Mouse (Mus musculus) CD4-positive, CD25-positive, alpha-beta regulatory T cell, adult 4 months (primary cell): ENCODE measurements around the gene Yipf2. TPM values are rescaled to one million over a fixed set of nuclear protein-coding genes. Genes with fewer than 3 reads are reported as not detected.
"Not testable (repeated sequence)": the region's sequence is repeated elsewhere in the genome, so short reads cannot be mapped to it uniquely, and the experiment has no call there.

Experiments used
- ATAC-seq: one replicate; pipeline ENCODE4 v1.8.0; 2017
- polyA plus RNA-seq, 2 experiments: library from polyadenylated mRNA; unstranded; fragments of 100-300 nt; shearing (Covaris generic); gene quantifications; one replicate each; pipeline ENCODE4 v1.2.1; 2017

Gene Yipf2
- polyA plus RNA-seq, 2 experiments from 2014 or later: 19.6 to 30.7 TPM

DNA sequence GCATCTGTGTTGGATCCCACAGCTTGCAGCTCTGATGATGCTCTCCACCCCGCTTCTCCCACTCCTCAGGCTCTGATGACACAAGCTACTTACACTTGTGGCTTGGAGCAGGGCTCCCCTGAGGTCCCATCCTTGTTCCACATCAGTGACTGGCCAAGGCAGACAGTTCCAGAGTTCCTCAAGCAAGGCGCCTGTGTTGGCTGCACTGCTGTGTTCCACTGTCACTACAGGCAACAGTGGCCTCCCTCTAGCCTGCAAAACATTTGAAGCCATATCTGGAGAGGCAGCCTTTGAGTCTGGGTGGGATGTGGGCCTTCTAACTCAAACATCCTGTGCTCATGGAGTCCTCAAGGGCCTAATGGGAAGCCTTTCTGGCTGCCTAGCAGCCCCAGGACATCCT, 35.6 kb downstream of the Yipf2 start:
- no peak for ATAC-seq

- ATAC-seq: no peak
These were observed 37.4 kb downstream of the Yipf2 start for GRCm38 (mm10) chr9:21555198-21555742.

DNA sequence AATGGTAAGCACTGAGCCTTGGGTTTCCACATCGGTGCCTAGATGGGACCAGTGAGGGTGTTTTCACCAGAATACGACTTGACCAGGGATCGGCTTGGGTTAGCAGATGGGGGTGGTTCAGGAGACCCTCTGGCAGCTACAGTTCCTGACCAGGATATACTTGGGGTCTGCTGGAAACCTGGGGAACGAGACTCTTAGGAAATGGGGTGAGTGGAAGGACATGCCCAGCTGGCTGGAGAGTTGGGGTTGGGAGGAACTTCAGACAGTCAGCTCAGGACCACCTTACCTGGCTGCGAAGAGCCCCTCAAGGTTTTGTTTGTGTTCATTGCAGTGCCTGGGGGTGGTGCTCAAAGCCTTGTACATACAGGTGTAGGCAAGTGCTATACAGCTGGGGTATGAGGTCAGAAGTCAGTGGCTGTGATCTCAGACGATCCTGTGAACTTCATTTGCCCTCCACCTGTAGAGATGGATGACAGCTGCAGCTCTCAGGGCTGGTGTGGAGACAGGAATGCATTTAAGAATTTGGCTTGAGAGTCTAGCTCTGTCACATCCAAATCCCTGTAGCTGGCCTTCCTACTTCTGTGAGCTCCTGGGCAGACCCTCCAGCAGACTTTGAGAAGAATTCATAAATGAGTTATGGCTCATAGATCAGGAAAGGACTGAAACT, 38.9 kb downstream of the Yipf2 start:
- no peak for ATAC-seq

DNA sequence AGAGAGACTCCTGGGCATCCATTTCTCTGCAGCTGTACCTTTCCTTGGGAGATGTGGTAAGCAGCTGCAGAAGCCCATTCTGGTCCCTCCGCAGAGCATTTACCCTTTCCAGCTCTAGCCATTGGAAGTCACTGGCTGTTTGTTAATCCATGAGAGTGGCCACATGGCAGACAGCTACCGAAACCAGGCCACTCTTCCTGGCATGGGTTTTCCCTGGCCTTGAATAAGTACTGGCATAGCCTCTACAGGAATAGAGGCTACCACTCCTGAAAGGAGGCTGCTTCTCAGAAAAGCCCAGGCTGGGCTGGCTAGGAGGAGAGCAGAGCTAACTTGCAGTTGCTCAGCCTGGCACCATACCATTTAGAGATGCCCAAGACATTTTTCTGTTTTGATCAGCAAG, 41.6 kb downstream of the Yipf2 start:
- ATAC-seq: no peak

- no peak for ATAC-seq
These were observed 45.3 kb downstream of the Yipf2 start for GRCm38 (mm10) chr9:21547075-21547941.

DNA sequence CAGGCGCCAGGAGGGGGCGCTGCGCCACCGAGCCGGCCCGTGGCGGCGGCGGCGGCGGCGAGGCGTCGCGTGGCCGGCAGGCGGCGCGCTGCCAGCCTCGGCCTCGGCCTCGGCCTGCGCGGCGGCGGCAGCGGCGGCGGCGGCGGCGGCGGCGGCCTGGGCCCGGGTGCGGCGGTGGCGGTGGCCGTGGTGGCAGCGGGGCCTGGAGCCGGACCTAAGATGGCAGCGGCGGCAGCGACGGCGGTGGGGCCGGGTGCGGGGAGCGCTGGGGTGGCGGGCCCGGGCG, 45.9 kb downstream of the Yipf2 start, which contains the start of gene Carm1:
Carm1 (plus strand) TSS at position 106 of the 286 bp plus-strand sequence.
- no peak for ATAC-seq

GRCm38 (mm10) chr9:21545916-21546788, 46.5 kb downstream of the Yipf2 start:
- ATAC-seq: peak; percentile 86

- ATAC-seq: no peak
These were observed 47.2 kb downstream of the Yipf2 start for GRCm38 (mm10) chr9:21545351-21545915.

DNA sequence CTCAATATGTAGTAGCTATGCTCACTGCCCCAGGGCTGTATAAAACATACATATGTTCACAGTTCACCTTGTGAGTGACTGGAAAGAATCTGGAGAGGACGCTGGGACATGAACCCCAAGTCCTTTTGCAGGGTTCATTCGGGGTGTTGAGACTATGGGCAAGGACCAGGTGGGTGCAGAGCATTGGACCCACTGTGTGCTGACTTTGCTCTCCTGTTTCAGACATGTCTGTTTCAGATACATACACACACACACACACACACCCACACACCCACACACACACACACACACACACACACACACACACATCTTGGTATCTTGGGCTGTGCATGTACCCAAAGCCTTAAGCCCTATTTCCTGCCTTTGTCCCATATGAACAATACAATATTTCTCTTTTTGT, 50.6 kb downstream of the Yipf2 start:
- ATAC-seq: not testable (repeated sequence)

- no peak for ATAC-seq
These were observed 52.5 kb downstream of the Yipf2 start for GRCm38 (mm10) chr9:21539981-21540753.

Other genes with a start within 250 kb of the Yipf2 start
- gene Ilf3, start 225.0 kb downstream of the Yipf2 start, polyA plus RNA-seq: 100 to 1,000 TPM; 127 to 203 TPM
- gene Qtrt1, start 181.0 kb downstream of the Yipf2 start, polyA plus RNA-seq: 10 to 100 TPM; 32.1 to 46.9 TPM
- gene Dnm2, start 167.9 kb downstream of the Yipf2 start, polyA plus RNA-seq: 100 to 1,000 TPM in 1 of 2 experiments, 10 to 100 TPM in 1; 97.0 to 119 TPM
- gene Tmed1, start 82.6 kb downstream of the Yipf2 start, polyA plus RNA-seq: 1 to 10 TPM; 6.4 to 8.2 TPM
- gene AB124611, start 66.7 kb downstream of the Yipf2 start, polyA plus RNA-seq: 10 to 100 TPM; 51.6 to 60.4 TPM
- gene Carm1, start 45.9 kb downstream of the Yipf2 start, polyA plus RNA-seq: 10 to 100 TPM in 1 of 2 experiments, 1 to 10 TPM in 1; 7.1 to 11.4 TPM
- gene Timm29, start 106 bp downstream of the Yipf2 start, polyA plus RNA-seq: 1 to 10 TPM; 3.2 to 6.1 TPM
- 10 to 100 TPM; 22.7 to 24.1 TPM for gene Smarca4, start 23.3 kb upstream of the Yipf2 start, polyA plus RNA-seq
- gene Ldlr, start 130.7 kb upstream of the Yipf2 start, polyA plus RNA-seq: 10 to 100 TPM; 17.9 to 42.0 TPM
- gene Spc24, start 167.5 kb upstream of the Yipf2 start, polyA plus RNA-seq: 10 to 100 TPM in 1 of 2 experiments, 1 to 10 TPM in 1; 6.5 to 13.5 TPM
- gene Kank2, start 205.9 kb upstream of the Yipf2 start, polyA plus RNA-seq: not detected
- gene Angptl8, start 242.7 kb upstream of the Yipf2 start, polyA plus RNA-seq: not detected